Mouse (Mus musculus): ENCODE measurements around the gene Dnajb4.

DNA sequence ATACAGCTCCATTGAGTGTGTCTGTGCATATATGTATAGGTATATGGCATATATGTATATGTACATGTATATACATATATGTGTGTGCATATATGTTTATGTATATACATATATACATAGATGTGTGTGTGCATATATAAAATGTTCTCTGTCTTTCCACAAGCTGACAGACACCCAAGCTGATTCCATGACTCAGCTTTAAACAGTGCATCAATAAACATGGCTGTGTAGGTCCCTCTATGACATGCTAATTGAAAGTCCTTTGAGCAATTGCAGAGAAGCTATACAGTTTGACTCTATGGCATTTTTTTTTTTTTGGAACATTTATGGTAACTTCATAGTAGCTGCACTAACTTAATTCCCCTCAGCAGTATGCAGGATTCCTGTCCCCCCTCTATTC is 50.8 kb downstream of the Dnajb4 start:
- TF ChIP-seq POLR2A (IDR thresholded peaks at IDR 0.05; ENCODE audit: low read depth, low read length), result no peak
- TF ChIP-seq CTCF (IDR thresholded peaks at IDR 0.05; ENCODE audit: borderline replicate concordance, insufficient read depth, low read length), result no peak

Data from embryonic fibroblast, embryonic 13.5 days (primary cell).